Mouse (Mus musculus): ENCODE data around the gene Ube4a.
A peak's percentile ranks its signal among the peaks of the same experiment; 100 is the strongest.

The Ube4a gene

DNA sequence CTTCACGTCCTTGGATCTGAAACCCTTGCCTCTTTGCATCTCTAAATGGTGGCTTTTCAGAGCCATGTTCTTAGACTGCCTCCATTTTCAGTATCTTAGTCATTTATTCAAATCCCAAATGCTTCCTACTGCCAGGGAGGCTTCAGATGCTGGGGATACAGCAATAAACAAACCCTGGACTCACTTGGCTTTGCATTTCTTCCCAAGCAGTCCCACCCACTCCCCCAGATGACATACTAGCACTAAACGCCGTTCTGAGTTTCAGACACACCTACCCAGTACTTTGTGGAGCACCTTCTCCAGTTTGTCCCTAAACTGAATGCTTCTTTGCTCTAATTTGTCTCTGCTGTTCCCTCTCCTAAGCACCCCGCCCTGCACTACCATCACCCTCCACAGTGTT, 68.4 kb downstream of the Ube4a start:
- DNase-seq, result no peak

GRCm38 (mm10) chr9:44892664-44893063, 72.7 kb downstream of the Ube4a start:
- no peak for DNase-seq

DNA sequence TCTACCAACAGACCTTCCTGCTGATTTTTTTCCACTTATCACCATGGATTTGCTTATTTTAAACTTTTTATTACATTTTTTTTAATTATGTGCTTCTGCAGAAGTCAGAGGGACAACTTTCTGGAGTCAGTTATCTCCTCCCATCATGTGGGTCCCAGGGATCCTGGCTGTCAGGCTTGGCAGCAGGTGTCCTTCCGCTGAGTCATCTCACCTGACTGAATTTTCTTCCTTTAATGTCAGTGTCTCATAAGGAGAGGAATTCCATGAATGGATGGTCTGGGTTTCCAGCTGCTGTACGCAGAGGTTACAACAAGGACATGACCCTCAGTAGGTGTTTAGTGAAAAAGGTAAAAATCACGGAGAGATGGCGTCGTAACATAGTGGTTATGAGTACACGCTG, 74.2 kb downstream of the Ube4a start:
- DNase-seq, result no peak

GRCm38 (mm10) chr9:44890122-44890521, 75.3 kb downstream of the Ube4a start:
- no peak for DNase-seq

GRCm38 (mm10) chr9:44888114-44888624, 77.2 kb downstream of the Ube4a start:
- DNase-seq, result no peak

GRCm38 (mm10) chr9:44882981-44883569, 82.3 kb downstream of the Ube4a start:
- DNase-seq, result no peak

DNA sequence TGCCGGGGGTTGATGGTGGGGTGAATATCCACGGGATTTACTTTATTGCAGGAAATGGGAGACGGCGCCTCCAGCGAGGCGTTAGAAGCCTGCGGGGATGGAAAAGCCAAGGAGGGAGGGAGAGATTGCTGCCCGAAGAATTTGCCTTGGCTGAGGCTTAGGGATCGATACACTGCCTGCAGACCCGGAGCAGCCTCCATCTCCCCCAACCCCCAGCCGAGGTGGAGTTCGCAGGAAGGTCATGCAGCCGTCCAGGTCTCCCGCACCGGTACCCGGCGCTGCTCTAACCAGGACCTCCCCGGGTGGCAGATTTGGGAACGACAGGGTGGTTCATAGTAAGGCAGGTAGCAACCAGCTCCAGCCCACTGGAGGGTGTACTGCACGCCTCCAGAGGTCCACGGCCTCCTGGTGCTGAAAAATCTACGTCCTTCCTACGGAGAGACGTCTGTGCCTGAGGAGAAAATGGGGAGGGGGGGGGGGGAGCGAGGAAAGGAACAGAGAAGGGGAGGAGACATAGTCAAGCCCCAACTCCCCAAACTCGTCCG, 82.9 kb downstream of the Ube4a start:
- peak; percentile 27 to 40 for DNase-seq

DNA sequence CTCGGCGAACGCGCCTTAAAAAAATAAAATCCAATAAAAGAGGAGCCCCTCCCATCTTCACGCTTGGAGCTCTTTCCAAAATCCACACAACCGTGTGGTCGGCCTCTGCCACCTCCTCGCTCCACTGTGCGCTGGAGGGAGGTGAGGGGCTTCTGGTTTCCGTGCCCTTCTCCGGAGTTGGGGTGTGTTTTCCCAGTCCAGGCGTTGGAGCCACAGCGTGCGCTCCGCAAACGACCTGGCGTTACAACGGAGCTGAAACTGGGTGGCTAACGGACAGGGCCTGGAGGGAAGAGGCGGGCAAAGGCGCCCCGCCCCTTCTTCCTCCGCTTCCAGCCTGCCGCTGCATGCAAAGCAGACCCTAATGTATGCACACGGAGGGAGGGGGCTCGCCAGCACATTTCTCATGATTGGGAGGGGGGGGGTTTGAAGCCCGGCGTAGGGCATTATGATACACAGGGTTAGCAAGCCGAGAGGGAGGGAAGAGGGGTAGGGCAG, 83.4 kb downstream of the Ube4a start:
- peak; percentile 64 to 68 for DNase-seq

GRCm38 (mm10) chr9:44881221-44881871, 84.1 kb downstream of the Ube4a start, which contains the start of gene Kmt2a:
Kmt2a (minus strand) TSS chr9:44881296.
- peak; percentile 91 to 94 for DNase-seq

DNA sequence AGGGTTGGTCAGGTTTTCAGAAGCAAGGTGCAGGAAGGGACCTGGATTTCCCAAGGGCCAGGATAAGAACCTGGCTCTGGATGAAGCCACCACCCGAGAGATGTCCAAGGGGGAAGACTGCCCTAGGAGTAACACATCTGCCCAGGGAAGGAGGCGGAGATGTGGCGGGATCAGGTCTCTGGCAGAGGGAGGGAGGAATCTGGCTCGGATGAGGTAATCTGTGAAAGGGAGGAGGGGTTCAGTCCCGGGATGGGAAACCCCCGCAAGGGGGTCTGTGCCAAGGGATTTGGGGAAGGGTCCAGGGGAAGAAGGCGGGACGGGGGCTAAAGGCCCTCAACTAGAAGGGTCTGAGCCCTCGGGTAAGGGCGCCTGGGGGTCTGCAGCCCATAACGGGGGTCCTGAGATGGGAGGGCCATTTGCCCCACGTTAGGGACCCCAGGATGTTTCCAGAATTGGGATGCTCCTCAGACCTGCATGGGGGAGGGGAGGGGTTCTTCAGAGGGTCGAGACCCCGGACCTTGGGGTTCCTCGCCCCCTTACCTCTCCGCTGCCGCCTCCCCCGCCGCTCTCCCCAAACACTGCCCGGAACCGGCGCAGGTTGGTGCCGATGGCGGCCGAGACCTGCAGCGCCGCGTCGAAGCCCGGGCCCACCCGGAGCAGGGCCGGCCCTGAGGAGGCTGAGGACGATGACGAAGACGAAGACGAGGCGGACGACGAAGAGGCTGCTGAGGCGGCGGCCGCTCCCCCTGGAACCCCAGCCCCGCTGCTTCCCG, 84.9 kb downstream of the Ube4a start:
- no peak for DNase-seq

- peak; percentile 15 to 41 for DNase-seq
Observed at GRCm38 (mm10) chr9:44879694-44880271, 85.6 kb downstream of the Ube4a start.

GRCm38 (mm10) chr9:44878776-44879500, 86.5 kb downstream of the Ube4a start:
- DNase-seq, result peak in 1 of 2 experiments; percentile 13

DNA sequence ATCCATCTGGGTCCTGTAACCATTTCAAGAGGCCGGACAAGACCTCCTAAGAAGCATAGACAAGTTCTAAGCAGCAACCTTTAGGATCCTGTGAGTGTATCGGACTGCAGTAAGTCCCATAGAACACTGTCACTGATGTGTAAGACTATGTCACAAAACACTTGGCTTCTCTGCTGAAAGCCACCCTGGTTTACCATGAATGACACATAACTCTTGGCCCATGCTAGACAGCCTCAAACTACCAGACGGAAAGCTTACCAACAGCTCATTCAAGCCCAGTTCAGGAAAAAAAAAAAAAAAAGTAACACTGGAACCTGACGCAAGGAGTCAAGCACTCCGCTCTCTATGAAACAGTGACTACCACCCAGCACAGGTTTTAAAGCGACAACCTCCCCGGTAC, 87.7 kb downstream of the Ube4a start:
- DNase-seq, result no peak

DNA sequence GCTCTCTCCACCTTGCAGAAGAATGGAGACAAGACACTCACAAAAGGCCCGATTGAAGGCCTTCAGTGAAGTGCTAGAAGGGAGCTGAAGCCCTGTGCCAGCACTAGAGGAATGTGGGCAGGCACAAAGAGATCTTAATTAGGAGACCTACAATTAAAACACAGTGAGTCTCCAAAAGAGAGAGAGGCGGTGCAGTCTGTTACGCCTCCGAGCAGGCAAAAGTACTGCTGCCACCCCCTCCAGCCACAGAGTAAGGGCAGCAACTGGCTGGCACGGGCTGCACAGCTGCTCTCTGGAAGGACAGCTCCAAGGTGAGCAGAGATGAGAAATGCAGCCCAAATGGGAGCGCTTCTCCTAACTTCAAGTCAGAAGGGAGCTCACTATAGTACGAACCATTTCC, 89.9 kb downstream of the Ube4a start:
- DNase-seq, result no peak

- DNase-seq, result no peak
Observed at GRCm38 (mm10) chr9:44874198-44874597, 91.2 kb downstream of the Ube4a start.

DNA sequence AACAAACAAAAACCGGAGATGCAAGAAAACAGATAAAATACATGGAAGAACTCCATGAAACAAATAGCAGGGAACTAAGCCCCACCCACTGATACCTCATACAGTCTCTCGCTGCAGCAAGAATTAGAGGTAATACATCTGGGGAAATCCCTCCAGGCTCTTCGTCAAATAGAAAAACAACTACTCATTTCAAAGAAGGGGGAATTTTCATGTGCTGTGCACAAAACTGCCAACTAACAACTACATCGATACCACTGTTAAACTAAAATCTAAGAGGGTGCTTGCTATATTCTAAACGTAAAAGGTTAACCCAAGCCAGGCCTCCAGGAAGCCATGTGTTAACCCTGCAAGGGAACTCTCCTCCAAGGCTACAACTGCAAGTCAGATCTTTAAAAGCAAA, 91.7 kb downstream of the Ube4a start:
- no peak for DNase-seq
